Mouse (Mus musculus) ES-E14 (cell line): ENCODE measurements at regions not wholly inside any gene's neighbourhood (a gene's known extent, or its start where the extent isn't known, plus 50 kb on each side); places are given as distances from the start of the nearest gene placed in this dataset.

Experiments used
- DNase-seq: peaks from one replicate; pipeline ENCODE4 v3.0.0-alpha.2; 2013; ENCODE audit warnings: low read depth, low spot score
- H3K27ac ChIP-seq: 2 replicates; pipeline ENCODE4 v1.5.1; 2012; ENCODE audit warnings: low read depth, mild to moderate bottlenecking, low read length, moderate library complexity, mixed read lengths; ENCODE audit not compliant: poor library complexity, insufficient read depth, severe bottlenecking
- H3K36me3 ChIP-seq: 2 replicates; pipeline ENCODE4 v1.6.1; 2012; ENCODE audit warnings: mild to moderate bottlenecking, low read length, moderate library complexity, mixed read lengths; ENCODE audit not compliant: control insufficient read depth, poor library complexity, insufficient read depth, severe bottlenecking
- H3K4me1 ChIP-seq, 2 experiments: fragments of 150-350 bp in 1 of 2; sonication (generic) in 1 of 2; 2 replicates each; pipeline ENCODE4 v1.6.1; 2012; ENCODE audit warnings: low read length in 2 of 2, mild to moderate bottlenecking in 1 of 2, mixed read lengths in 1 of 2; ENCODE audit not compliant: control insufficient read depth in 2 of 2, insufficient read depth in 2 of 2, poor library complexity in 1 of 2
- H3K4me3 ChIP-seq, 2 experiments: fragments of 150-350 bp in 1 of 2; sonication (generic) in 1 of 2; 2 replicates each; pipeline ENCODE4 v1.5.1; 2012; ENCODE audit warnings: low read length in 2 of 2, low read depth in 1 of 2, mild to moderate bottlenecking in 1 of 2, mixed read lengths in 1 of 2; ENCODE audit not compliant: insufficient read depth in 1 of 2, poor library complexity in 1 of 2, severe bottlenecking in 1 of 2
- H3K9ac ChIP-seq: 2 replicates; pipeline ENCODE4 v1.6.1; 2012; ENCODE audit warnings: low read depth, mild to moderate bottlenecking, low read length, mixed read lengths; ENCODE audit not compliant: poor library complexity, insufficient read depth, severe bottlenecking
- H3K9me3 ChIP-seq: fragments of 150-350 bp; sonication (generic); 2 replicates; pipeline ENCODE4 v1.6.1; 2012; ENCODE audit warnings: low read depth, mild to moderate bottlenecking, low read length; ENCODE audit not compliant: control insufficient read depth, insufficient read depth
- CHD2 ChIP-seq: IDR thresholded peaks from 2 replicates; pipeline ENCODE4 v1.6.1; 2014; ENCODE audit warnings: mild to moderate bottlenecking, low read depth, low read length, inconsistent platforms
- HCFC1 ChIP-seq: IDR thresholded peaks from 2 replicates; pipeline ENCODE4 v1.6.1; 2012; ENCODE audit warnings: low read length, inconsistent platforms, borderline replicate concordance; ENCODE audit not compliant: insufficient read depth
- MAFK ChIP-seq: IDR thresholded peaks from 2 replicates; pipeline ENCODE4 v1.6.1; 2014; ENCODE audit warnings: mild to moderate bottlenecking, low read depth, low read length, inconsistent platforms; ENCODE audit not compliant: insufficient read depth
- ZC3H11A ChIP-seq: IDR thresholded peaks from 2 replicates; pipeline ENCODE4 v1.6.1; 2012; ENCODE audit warnings: low read depth, mild to moderate bottlenecking, inconsistent platforms, low read length, borderline replicate concordance
- ZNF384 ChIP-seq: IDR thresholded peaks from 2 replicates; pipeline ENCODE4 v1.6.1; 2012; ENCODE audit warnings: low read depth, low read length, inconsistent platforms
- in situ Hi-C, 2 experiments: fragments of 600-800 bp; cut with MboI; formaldehyde crosslinking; loops; one replicate each; pipeline ENCODE4 v1.15.1; 2025; ENCODE audit warnings: low sequenced_read_pairs in 2 of 2, inconsistent platforms in 1 of 2; ENCODE audit not compliant: unreplicated experiment in 2 of 2

GRCm38 (mm10) chr13:97510431-97511261, 249.8 kb downstream of the Gm10260 start:
- in situ Hi-C loops, result loop anchor here in 1 of 2 experiments (25.0 kb wide), 1 partner anchor 427 kb away; no protein-coding TSS in a partner anchor
- H3K4me1 ChIP-seq, result peaks cover 0 to 3% of the 10 kb centered on the region in 2 experiments; a peak in 1 of 4 replicates
- no peak overlapping the region for H3K27ac ChIP-seq
- no peaks in the 10 kb centered on the region for H3K9me3 ChIP-seq
- no peak overlapping the region for H3K4me3 ChIP-seq
- H3K9ac ChIP-seq, result no peak overlapping the region
- TF ChIP-seq MAFK (0 out of 2 replicates have a peak, but pooled peaks have one; percentile 48), ZC3H11A (no peak), CHD2 (no peak), ZNF384 (no peak), HCFC1 (no peak)
- no peak for DNase-seq
- H3K36me3 ChIP-seq, result peaks cover 13% of the 10 kb centered on the region; the same call in 1 of the 2 replicates

- no peak for TF ChIP-seq MAFK
- Histone ChIP-seq H3K4me1 (no peaks in the 10 kb centered on the region; a peak in 2 of 4 replicates), H3K9me3 (no peaks in the 10 kb centered on the region), H3K36me3 (peaks cover 18% of the 10 kb centered on the region; the same call in 1 of the 2 replicates), H3K4me3 (no peak overlapping the region), H3K9ac (no peak overlapping the region), H3K27ac (no peak overlapping the region)
- DNase-seq, result no peak
- in situ Hi-C loops, result loop anchor here in 1 of 2 experiments (25.0 kb wide), 1 partner anchor 432 kb away; no protein-coding TSS in a partner anchor
These were observed 255.5 kb downstream of the Gm10260 start for GRCm38 (mm10) chr13:97504949-97505348.

GRCm38 (mm10) chr13:97503955-97504739, 256.3 kb downstream of the Gm10260 start:
- DNase-seq, result no peak
- no peak overlapping the region for H3K9ac ChIP-seq
- H3K9me3 ChIP-seq, result no peaks in the 10 kb centered on the region
- H3K4me1 ChIP-seq, result no peaks in the 10 kb centered on the region; a peak in 2 of 4 replicates
- TF ChIP-seq HCFC1, result no peak
- H3K4me3 ChIP-seq, result no peak overlapping the region
- in situ Hi-C loops, result loop anchor here in 1 of 2 experiments (25.0 kb wide), 1 partner anchor 433 kb away; no protein-coding TSS in a partner anchor
- H3K27ac ChIP-seq, result no peak overlapping the region
- H3K36me3 ChIP-seq, result peaks cover 16% of the 10 kb centered on the region; the same call in 1 of the 2 replicates

GRCm38 (mm10) chr13:97503391-97503790, 257.0 kb downstream of the Gm10260 start:
- DNase-seq, result no peak
- Histone ChIP-seq H3K27ac (no peak overlapping the region), H3K9me3 (no peaks in the 10 kb centered on the region), H3K36me3 (peaks cover 16% of the 10 kb centered on the region; the same call in 1 of the 2 replicates), H3K4me3 (no peak overlapping the region), H3K9ac (no peak overlapping the region), H3K4me1 (no peaks in the 10 kb centered on the region; a peak in 2 of 4 replicates)
- in situ Hi-C loops, result loop anchor here in 1 of 2 experiments (25.0 kb wide), 1 partner anchor 434 kb away; no protein-coding TSS in a partner anchor
- TF ChIP-seq ZNF384, result no peak
